Mouse (Mus musculus): ENCODE data around the gene Olfr455.

Gene Olfr455

DNA sequence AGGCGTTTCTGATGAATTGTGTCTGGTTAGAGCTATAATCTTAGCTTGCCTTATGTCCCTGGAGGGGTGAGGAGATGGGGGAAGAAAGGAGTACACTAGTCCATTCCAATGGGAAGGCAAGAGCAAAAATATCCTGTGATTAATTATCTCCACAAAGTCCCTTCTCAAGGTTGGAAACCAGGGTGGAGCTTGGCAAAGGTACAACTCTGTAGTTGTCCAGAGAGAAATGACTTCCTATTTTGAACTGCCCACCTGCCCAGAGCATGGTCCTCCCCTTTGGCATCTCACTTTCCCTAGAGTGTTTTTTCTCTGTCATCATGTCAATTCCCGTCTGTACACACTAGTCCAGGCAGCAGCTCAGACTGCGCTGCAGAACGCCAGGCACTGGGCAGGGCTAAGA is at the start of gene Olfr455:
Gene Olfr455, minus strand, starts transcription at position 127 of the 400 bp plus-strand sequence.
- no peak for DNase-seq

GRCm38 (mm10) chr6:42593138-42593882 is 45.9 kb upstream of the Olfr455 start:
- DNase-seq, result no peak

DNA sequence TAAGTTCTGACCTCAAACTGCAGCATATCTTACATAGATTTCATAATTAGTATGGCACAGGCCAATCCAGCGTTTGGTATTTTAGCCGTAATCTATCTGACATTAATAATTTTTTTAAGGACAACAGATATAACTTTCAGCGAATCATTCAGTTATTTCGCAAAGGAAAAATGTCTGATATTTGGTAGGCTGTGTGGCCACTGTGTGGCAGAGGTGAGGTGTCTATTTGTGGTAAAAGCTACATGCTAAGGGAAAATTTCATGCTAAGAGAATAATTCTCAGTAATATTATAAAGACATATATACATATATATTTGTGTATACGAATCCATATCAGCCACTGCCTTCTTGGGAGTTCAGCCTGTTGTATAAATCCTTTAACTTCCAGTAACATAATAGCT is 39.2 kb upstream of the Olfr455 start:
- no peak for DNase-seq

DNA sequence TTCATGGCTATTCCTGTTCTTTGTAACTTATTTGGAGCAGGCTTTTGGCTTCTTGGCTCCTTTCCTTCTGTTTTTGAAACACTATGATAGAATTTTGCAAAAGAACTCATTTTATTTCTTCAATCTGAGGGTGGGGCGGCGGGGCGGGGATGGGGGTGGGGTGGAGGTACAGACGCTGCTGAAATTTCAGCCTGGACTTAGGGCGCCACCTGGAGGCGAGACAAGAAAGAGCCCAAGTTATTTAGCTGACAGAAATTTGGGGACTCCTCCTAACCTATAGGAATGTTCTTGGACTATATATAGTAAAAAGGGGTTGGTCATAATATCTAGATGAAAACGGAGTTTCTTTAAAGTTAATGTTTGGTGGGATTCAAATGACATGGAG is 36.1 kb upstream of the Olfr455 start:
- peak; percentile 31 for DNase-seq

DNA sequence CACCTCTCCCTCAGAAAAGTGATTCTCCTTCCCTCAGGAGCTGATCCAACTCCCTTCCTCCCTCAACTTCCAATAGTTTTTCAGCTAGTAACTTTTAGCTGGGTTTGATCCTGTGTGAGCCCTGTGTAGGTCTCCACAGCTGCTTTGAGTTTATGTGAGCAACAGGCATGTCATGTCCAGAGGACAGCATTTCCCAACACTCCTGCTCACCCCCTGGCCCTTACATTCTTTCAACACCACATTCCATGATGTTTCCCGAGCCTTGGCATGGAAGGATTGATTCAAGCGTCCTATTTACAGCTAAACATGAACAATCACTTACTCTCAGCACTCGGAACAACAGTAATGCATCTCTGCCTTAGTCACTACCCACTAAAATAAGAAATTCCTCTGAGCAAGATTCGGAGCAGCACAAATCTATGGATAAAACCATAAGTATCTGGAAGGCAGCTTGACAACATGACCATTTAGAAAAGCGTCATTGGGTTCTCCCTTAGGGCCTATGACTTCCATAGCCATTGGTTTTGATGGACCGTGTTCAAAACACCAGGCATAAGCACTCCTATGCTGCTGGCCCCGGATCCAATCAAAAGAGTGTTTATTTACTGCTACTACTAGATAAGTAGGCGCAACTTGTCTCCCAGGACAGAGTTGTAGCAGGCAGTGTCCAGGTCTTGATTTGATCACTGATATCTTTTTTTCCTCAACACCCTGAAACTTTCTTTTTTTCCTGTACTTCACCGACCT is 35.5 kb upstream of the Olfr455 start:
- DNase-seq, result no peak

GRCm38 (mm10) chr6:42578678-42579077 is 31.3 kb upstream of the Olfr455 start:
- DNase-seq, result no peak

DNA sequence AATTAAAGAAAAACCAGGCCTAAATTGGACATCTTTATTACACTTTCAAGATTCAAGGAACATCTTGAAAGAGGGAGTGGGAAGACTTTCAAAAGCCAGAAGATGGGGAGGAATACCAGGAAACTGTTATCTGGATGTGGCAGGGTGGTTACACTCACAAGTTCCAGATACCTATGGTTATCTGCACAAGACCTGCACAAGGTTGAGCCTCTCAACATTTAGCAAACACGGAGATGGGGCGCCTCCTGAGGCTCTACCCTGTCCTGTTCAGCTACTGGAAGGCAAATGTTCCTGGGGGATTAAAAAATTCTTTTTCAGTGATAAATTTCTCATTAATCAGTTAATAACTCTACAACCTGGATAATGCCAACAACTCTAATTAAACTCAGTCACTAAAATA is 30.0 kb upstream of the Olfr455 start:
- no peak for DNase-seq

DNA sequence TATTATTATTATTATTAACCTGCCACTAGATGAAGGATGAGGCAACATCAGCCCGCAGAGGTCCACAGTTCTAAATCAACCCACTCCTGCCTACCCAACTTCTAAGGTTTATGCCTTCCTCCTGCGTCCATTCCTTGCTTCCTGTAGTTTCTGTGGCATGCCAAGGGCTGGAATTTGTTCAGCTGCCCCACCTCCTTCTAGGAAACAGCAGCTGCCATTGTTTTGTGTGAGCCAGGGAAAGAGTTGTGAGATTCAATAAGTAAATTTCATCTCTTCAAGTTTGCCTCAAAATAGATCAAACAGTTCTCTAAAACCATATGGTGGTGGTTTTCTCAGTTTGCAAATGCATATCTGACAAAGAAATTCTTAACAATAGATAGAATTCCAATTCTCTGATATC is 20.8 kb upstream of the Olfr455 start:
- no peak for DNase-seq

GRCm38 (mm10) chr6:42566076-42566598 is 18.8 kb upstream of the Olfr455 start:
- DNase-seq, result no peak

GRCm38 (mm10) chr6:42562280-42562679 is 14.9 kb upstream of the Olfr455 start:
- DNase-seq, result no peak

GRCm38 (mm10) chr6:42560885-42561284 is 13.5 kb upstream of the Olfr455 start:
- no peak for DNase-seq

GRCm38 (mm10) chr6:42558641-42559040 is 11.3 kb upstream of the Olfr455 start:
- no peak for DNase-seq

- no peak for DNase-seq
Measured at GRCm38 (mm10) chr6:42546180-42546579, 1.2 kb downstream of the Olfr455 start.

DNA sequence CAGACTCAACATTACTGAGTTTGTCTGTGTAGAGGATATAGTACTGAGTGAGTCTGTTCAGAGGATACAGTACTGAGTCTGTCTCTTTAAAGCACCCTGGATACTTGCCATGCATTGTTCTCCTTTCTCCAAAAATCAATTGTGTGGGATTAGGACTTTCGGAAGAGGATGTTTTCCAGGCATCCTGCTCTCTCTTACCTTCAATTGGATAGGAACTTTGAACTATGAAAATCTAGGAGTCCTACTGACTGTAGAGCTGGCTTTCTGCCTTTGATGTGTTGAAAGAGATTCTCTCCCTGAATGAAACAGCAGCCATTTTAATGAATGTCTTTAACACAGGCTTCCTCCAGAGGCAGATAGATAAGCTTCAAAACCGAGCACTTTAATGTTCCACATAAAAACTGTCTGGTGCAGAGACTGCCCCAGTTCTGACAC is 1.9 kb downstream of the Olfr455 start:
- no peak for DNase-seq

GRCm38 (mm10) chr6:42544846-42545245 is 2.5 kb downstream of the Olfr455 start:
- no peak for DNase-seq

- DNase-seq, result no peak
Measured at GRCm38 (mm10) chr6:42542036-42543031, 5.1 kb downstream of the Olfr455 start.

DNA sequence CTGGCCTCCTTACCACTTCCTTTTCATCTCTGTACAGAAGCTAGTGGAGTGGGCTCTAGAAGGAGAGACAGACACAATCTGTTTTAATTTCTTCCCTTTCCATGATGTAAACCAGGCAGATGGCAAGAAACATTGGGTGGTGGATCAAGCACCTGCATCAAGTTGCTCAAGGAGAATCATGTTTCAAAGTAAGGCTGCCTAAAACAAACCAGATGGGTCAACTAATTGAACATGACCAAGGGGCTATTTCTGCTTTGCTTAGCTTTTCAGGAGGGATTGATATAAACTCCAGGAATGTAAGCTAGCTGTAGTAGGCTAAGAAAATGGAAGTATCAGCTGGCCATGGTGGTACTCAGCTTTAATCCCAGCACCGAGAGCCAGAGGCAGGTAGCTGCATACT is 6.7 kb downstream of the Olfr455 start:
- DNase-seq, result no peak

GRCm38 (mm10) chr6:42539711-42540110 is 7.7 kb downstream of the Olfr455 start:
- no peak for DNase-seq

DNA sequence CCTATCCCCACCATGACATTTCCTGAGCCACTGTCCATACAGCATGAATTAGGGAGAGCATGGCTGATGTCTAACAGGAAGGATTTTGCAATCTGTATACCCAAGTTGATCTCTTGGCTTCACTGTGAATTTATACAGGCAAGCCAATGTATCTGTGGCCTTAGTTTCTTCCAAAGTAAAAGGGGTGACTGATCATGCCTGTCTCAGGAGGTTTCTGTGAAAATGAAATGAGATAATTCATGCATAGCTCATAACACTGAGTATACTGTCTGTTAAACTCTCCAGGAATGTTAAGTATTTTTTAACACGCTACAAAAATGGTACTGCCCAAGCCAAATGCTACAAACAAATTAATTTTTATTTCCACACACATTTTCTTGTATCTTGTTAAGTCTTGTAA is 33.9 kb downstream of the Olfr455 start:
- DNase-seq, result no peak

GRCm38 (mm10) chr6:42509311-42509710 is 38.1 kb downstream of the Olfr455 start:
- DNase-seq, result no peak

DNA sequence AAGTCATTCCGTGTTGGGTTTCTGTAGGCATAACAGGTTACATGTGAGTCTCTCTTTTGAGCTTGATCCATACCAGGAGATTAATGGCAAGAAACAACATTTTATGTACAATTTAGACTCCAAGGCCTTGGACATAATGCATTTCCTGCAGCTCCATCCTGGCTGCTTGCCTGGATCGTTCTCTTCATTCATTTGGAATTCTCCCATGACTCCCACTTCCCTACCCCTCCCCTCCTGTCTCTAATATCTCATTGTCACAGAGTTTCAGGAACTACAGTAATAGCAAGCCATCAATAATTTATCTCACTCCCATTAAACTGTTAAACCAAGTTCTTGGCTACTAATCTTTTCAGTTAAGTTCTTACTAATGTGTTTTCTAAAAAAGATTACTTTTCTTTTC is 43.9 kb downstream of the Olfr455 start:
- DNase-seq, result no peak

DNA sequence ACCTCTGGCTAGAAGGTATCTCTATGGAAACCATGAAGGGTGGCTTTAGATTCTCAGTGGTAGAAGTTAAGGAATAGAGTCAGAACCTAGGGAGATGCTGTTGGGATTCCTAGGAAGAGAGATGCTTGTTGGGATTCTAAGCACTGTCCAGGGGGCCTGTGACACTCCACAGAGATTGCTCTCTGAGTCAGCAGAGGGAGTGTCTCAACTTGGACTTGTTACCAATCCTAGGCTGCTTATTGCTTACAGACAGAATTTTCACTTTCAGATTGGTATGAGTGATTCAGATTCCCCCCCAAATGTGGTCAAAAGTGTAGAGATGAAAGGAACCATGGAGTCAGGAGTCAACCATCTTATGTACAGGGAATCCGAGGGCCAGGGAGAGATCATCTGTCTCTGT is 57.7 kb downstream of the Olfr455 start:
- DNase-seq, result no peak

DNA sequence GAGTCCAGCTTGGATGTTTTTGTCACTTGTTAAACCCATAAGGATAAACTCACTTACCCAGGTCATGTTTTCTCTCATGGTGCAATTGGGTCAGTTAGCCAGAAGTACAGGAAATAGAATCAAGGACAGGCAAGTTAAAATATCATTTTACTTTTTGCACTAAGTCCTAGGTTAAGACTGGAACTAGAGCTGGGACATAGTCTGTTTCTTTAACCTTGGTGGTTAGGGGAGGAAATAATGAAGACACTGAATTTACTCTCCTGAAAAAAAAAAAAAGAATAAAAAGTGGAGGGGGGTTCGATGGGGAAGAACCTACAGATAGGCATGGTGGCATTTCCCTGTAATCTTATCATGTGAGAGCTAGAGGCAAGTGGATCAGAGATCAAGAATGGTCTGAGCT is 60.3 kb downstream of the Olfr455 start, which contains the start of gene Olfr456:
Gene Olfr456, minus strand, starts transcription at position 101 of the 400 bp plus-strand sequence.
- DNase-seq, result no peak

Measured in cerebellum, adult 11 months (tissue).